Mouse (Mus musculus) testis, adult 2 months (tissue): ENCODE results near the gene Numbl.

Source experiments
- CTCF ChIP-seq: fragments of 200-500 bp; IDR thresholded peaks from 2 replicates; pipeline ENCODE4 v1.5.1; 2012; ENCODE audit warnings: low read depth, mild to moderate bottlenecking, inconsistent platforms, low read length, moderate library complexity; ENCODE audit not compliant: control insufficient read depth, insufficient read depth, insufficient replicate concordance
- POLR2A ChIP-seq: fragments of 200-500 bp; IDR thresholded peaks from 2 replicates; pipeline ENCODE4 v1.6.1; 2012; ENCODE audit warnings: low read depth, mild to moderate bottlenecking, inconsistent platforms, low read length, moderate library complexity; ENCODE audit not compliant: control insufficient read depth

- TF ChIP-seq CTCF, result no peak
- no peak for TF ChIP-seq POLR2A
These were observed 8.3 kb upstream of the Numbl start for GRCm38 (mm10) chr7:27249928-27250327.
